Mouse (Mus musculus): ENCODE data around the gene 1810010D01Rik. TPM values are rescaled to one million over a fixed set of nuclear protein-coding genes. Genes with fewer than 3 reads are reported as not detected.

1810010D01Rik gene
- polyA plus RNA-seq, 1 experiment from 2014 or later = 0.60 TPM

DNA sequence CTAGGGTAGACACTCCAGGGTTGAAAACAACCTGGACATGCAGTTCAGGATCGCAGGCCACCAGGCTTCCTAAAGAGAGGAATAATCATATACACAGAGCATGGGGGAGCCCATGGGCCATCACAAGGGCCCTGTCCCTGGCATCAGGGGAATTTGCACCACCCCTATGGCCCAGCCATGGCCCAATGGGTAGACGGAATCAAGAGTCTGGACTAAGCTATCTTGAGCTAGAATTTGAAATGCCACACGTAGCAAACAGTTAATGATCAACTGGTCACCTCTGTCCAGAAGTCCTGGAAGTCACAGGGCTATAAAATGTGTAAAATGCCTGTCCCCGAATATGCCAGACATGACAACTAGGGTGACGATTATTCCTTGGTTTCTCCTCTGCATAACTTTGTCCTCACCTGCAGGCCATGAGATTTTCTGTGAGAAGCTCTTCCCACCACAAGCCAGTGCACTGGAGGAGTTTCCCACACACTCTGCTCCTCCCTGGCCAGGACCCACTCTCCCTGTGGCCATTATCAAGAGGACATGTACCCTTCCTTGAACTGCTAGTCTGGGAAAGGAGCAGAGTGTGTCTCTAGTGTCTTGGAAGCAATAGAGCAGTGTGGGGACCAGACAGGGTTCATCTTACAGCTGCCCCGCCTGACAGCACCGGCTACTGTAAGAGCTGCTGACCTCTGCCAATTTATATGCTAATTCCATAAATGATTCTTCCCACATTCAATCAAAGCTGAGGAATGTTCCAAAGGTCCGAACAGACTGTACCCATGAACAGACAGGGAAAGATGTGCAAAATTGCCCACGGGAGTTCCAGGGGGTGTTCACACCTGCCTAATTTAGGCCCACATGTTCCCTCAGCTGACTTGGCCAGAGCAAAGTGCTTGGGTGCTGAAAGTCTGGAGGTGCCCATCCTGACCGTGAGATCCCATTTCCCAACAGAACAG lies 27.2 kb upstream of the 1810010D01Rik start:
- H3K9me3 ChIP-seq = no peaks in the 10 kb centered on the region
- H3K4me1 ChIP-seq = peaks cover 13% of the 10 kb centered on the region
- WGBS = 79% methylated on average over 10 of the region's 10 CpGs
- no peaks in the 10 kb centered on the region for H3K36me3 ChIP-seq
- ATAC-seq (ENCODE audit: low FRiP score, low read depth) = no peak
- no peak overlapping the region for H3K4me3 ChIP-seq
- H3K27ac ChIP-seq = no peak overlapping the region
- no peaks in the 10 kb centered on the region for H3K27me3 ChIP-seq
- no peak overlapping the region for H3K9ac ChIP-seq
- no peak overlapping the region for H3K4me2 ChIP-seq (replicated peaks)

DNA sequence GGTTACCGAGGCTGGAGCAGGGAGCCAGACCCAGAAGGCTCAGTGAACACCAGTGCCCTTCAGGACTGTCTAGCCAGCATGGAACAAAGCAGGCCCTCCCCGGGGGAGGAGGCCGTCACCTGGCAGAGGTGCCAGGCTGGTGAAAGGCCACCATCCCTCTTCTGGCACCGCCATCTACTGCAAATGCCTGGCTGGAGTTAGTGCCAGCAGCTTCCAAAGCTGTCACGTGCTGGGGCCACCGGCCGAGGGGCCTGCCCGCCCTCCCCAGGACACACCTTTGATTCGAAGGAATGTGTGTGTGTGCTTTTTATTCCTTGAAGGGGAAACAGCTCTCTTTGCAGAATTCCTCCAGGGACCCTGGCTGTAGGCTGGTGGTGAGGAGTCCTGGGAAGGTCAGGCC lies 23.7 kb upstream of the 1810010D01Rik start:
- no peak overlapping the region for H3K4me2 ChIP-seq (replicated peaks)
- H3K27me3 ChIP-seq = no peaks in the 10 kb centered on the region
- H3K27ac ChIP-seq = no peak overlapping the region
- 65% methylated on average over 9 of the region's 9 CpGs for WGBS
- H3K4me3 ChIP-seq = no peak overlapping the region
- no peaks in the 10 kb centered on the region for H3K9me3 ChIP-seq
- H3K4me1 ChIP-seq = no peaks in the 10 kb centered on the region
- H3K36me3 ChIP-seq = no peaks in the 10 kb centered on the region
- H3K9ac ChIP-seq = no peak overlapping the region
- no peak for ATAC-seq (ENCODE audit: low FRiP score, low read depth)

DNA sequence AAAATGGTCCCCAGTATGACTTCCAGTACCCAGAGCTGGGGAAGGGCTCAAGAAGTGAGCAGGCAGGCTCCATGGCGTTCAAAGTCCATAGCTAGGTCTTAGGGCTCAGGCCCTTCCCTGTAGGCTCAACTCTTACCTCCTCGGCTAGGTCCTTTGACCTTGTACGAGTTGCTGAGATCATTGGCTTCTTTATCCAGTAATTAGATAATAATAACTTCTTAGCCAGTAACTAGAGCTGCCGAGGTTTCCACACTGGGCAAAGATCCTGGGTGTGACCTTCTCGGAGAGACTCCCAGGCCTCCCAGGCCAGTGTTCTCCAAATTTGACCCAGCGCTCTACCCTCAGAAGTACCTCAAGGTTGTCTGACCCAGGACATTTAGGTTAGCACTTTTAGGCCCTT lies 18.7 kb upstream of the 1810010D01Rik start:
- Histone ChIP-seq H3K9ac (no peak overlapping the region), H3K27me3 (no peaks in the 10 kb centered on the region), H3K4me2 (replicated peaks) (no peak overlapping the region), H3K27ac (no peak overlapping the region), H3K4me3 (no peak overlapping the region), H3K4me1 (peaks cover 13% of the 10 kb centered on the region), H3K36me3 (no peaks in the 10 kb centered on the region), H3K9me3 (no peaks in the 10 kb centered on the region)
- 88% methylated on average over 6 of the region's 6 CpGs for WGBS
- ATAC-seq (ENCODE audit: low FRiP score, low read depth) = no peak

DNA sequence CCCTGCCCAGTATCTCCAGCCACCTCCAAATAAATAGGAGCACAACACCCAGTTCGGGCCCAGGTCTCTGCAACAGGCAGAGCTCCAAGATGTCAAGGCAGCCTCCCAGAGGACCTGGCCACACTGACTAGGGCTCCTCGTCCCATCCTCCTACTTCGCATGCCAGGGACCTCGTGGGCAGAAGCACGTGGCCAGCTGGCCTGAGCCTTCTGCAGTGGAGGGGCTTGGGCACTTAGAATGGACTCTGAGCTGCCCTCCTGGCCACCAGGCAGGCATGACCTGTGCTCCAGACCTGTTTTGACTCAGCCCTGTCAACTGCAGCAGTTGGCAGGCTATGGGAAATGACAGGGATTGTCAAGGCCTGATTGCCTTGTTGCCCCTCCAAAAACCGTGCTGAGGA lies 17.7 kb upstream of the 1810010D01Rik start:
- Histone ChIP-seq H3K36me3 (no peaks in the 10 kb centered on the region), H3K27me3 (no peaks in the 10 kb centered on the region), H3K9me3 (peaks cover 4% of the 10 kb centered on the region; the same call in 1 of the 2 replicates), H3K9ac (no peak overlapping the region), H3K27ac (no peak overlapping the region), H3K4me2 (replicated peaks) (no peak overlapping the region), H3K4me1 (peaks cover 15% of the 10 kb centered on the region), H3K4me3 (no peak overlapping the region)
- WGBS = 84% methylated on average over 6 of the region's 6 CpGs
- ATAC-seq (ENCODE audit: low FRiP score, low read depth) = no peak

DNA sequence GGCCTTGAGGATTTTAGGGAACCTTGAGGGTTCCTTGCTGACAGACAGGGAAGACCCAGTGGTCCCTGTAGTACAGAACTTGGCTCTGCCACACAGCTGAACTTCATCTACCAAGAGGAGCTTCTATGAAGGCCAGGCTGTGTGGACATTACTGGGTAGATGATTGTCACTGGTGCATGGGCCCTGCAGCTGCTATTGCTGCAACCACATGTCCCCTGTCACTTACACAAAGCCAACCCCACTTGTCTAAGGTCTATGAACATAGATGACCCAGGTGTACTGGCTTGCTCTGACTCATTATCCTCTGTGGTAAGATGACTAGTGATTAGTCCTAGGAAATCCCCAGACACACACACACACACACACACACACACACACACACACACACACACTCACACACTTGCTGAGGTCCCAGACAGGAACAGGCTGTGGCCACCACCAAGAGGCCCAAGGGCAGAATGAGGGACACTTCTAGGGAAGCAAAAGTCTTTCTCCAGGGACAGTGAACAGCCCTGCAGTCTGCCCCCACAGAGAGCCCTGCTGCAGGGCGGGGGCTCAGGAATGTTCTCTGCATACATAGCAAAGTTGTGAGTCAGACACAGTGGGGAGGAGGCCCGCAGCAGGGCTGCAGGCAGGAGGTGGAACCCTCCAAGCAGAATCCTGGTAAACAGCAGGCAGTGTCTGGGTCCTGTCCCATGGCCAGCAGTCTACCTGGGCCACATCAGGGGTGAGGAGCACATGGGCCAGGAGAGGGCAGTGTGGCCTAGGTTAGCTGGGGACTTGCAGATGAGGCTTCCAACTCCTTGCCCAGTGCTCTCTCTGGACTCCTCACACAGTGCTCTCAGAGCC lies 14.1 kb upstream of the 1810010D01Rik start:
- peak overlapping the region; percentile 73 for H3K27ac ChIP-seq
- 8% methylated on average over 2 of the region's 2 CpGs for WGBS
- ATAC-seq (ENCODE audit: low FRiP score, low read depth) = peak; percentile 87
- no peak overlapping the region for H3K4me3 ChIP-seq
- no peak overlapping the region for H3K4me2 ChIP-seq (replicated peaks)
- no peak overlapping the region for H3K9ac ChIP-seq
- H3K9me3 ChIP-seq = peaks cover 5% of the 10 kb centered on the region; the same call in 1 of the 2 replicates
- no peaks in the 10 kb centered on the region for H3K36me3 ChIP-seq
- no peaks in the 10 kb centered on the region for H3K27me3 ChIP-seq
- H3K4me1 ChIP-seq = peaks cover 15% of the 10 kb centered on the region

GRCm38 (mm10) chr7:145221346-145221745 lies 13.4 kb upstream of the 1810010D01Rik start:
- H3K9me3 ChIP-seq = peaks cover 5% of the 10 kb centered on the region; the same call in 1 of the 2 replicates
- no peak for ATAC-seq (ENCODE audit: low FRiP score, low read depth)
- no peak overlapping the region for H3K9ac ChIP-seq
- H3K4me2 ChIP-seq (replicated peaks) = no peak overlapping the region
- no peak overlapping the region for H3K4me3 ChIP-seq
- peak overlapping the region; percentile 73 for H3K27ac ChIP-seq
- 73% methylated on average over 2 of the region's 2 CpGs for WGBS
- H3K27me3 ChIP-seq = no peaks in the 10 kb centered on the region
- no peaks in the 10 kb centered on the region for H3K36me3 ChIP-seq
- H3K4me1 ChIP-seq = peaks cover 21% of the 10 kb centered on the region

GRCm38 (mm10) chr7:145219420-145219831 lies 11.5 kb upstream of the 1810010D01Rik start:
- no peak for ATAC-seq (ENCODE audit: low FRiP score, low read depth)
- Histone ChIP-seq H3K9me3 (peaks cover 5% of the 10 kb centered on the region; the same call in 1 of the 2 replicates), H3K4me2 (replicated peaks) (no peak overlapping the region)

DNA sequence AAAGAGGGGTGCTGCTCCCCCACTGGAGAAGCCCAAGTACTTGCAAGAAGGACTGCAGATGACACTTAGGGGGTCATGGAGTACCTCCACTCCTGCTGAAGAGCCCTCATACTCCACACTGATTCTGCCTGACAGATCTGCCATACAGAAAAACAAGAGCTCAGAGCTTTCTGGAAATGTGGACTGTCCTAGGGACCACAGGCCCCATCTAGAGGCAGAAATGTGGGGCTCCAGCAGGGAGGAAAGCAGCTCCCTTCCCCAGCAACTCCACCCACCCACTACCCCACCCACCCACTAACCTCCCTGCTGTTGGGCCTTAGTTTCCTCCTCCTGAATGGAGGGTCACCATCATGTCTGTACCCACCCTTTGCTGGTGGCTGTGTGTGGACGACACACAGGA lies 8.7 kb upstream of the 1810010D01Rik start:
- H3K9me3 ChIP-seq = peaks cover 5% of the 10 kb centered on the region; the same call in 1 of the 2 replicates
- H3K4me1 ChIP-seq = peaks cover 27% of the 10 kb centered on the region
- H3K27me3 ChIP-seq = no peaks in the 10 kb centered on the region
- peak overlapping the region; percentile 44; the same call in 1 of the 2 replicates for H3K27ac ChIP-seq
- 62% methylated on average over 1 of the region's 1 CpGs for WGBS
- H3K4me3 ChIP-seq = no peak overlapping the region
- no peak overlapping the region for H3K4me2 ChIP-seq (replicated peaks)
- 0 out of 2 replicates have a peak, but pooled peaks have one; percentile 52 for ATAC-seq (ENCODE audit: low FRiP score, low read depth)
- 0 out of 2 replicates have a peak overlapping the region, but pooled peaks have one; percentile 19 for H3K9ac ChIP-seq
- no peaks in the 10 kb centered on the region for H3K36me3 ChIP-seq

More at GRCm38 (mm10) chr7:145219420-145219831, 11.5 kb upstream of the 1810010D01Rik start:
- no peak overlapping the region; the same call in 1 of the 2 replicates for H3K27ac ChIP-seq
- no peaks in the 10 kb centered on the region for H3K27me3 ChIP-seq
- no peaks in the 10 kb centered on the region for H3K36me3 ChIP-seq
- no peak overlapping the region for H3K9ac ChIP-seq
- H3K4me1 ChIP-seq = peaks cover 25% of the 10 kb centered on the region
- WGBS = 87% methylated on average over 9 of the region's 9 CpGs
- no peak overlapping the region for H3K4me3 ChIP-seq

- no peaks in the 10 kb centered on the region for H3K36me3 ChIP-seq
- no peak overlapping the region for H3K4me3 ChIP-seq
- peaks cover 34% of the 10 kb centered on the region for H3K4me1 ChIP-seq
- WGBS = 91% methylated on average over 4 of the region's 4 CpGs
- H3K27ac ChIP-seq = no peak overlapping the region
- no peak overlapping the region for H3K9ac ChIP-seq
- no peaks in the 10 kb centered on the region for H3K9me3 ChIP-seq
- ATAC-seq (ENCODE audit: low FRiP score, low read depth) = no peak
- no peak overlapping the region for H3K4me2 ChIP-seq (replicated peaks)
- H3K27me3 ChIP-seq = no peaks in the 10 kb centered on the region
These were observed 7.6 kb upstream of the 1810010D01Rik start for GRCm38 (mm10) chr7:145215476-145215875.

DNA sequence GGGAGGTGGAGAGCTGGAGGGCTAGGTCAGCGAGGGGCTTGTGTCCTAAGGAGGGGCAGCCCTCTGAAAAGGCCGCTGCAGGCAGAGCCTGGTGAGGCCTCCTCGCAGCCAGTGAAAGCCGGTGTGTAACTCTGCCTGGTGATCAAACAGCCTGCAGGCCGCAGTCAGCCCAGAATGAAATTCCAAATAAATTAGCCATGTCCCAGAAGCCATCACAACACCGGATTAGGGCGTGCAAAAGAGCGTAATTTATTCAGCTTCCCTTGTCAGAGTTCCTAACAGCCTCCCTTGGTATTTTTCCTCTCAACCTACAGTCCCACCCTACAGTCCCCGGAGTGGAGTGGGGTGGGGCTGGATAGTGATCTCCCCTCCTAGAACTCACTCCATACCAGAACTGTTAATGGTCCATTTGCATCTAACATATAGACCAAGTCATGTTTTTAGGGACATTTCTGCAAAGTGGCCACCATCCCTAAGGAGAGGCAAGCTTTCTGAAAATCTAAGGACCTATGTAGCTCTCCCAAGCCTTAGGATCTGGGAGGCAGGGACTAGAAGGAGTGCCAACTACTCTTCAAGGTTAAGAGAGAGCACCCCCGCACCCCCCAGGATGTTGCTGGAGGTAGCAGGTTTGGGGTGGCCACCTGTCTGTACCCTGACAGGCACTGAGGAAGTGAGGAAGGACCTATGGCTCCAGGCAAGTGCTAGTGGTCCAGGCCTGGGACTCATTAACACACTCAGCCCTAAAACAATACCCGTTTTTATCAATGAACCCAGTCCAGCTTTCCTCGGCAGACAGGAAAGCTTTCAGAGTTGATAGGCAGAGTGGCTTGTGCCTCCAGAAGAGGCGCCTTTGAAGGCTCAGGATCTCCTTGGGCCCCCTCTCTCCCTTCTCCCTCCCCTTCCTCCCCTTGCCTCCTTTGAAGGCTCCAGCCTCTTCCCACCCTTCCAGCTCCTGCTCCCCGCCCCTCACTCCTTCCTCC lies 4.1 kb upstream of the 1810010D01Rik start:
- ATAC-seq (ENCODE audit: low FRiP score, low read depth) = peak; percentile 64; the same call in 1 of the 2 replicates
- no peak overlapping the region for H3K4me2 ChIP-seq (replicated peaks)
- peak overlapping the region; percentile 39; the same call in 1 of the 2 replicates for H3K9ac ChIP-seq
- no peaks in the 10 kb centered on the region for H3K9me3 ChIP-seq
- peaks cover 51% of the 10 kb centered on the region for H3K4me1 ChIP-seq
- peak overlapping the region; percentile 84 for H3K27ac ChIP-seq
- no peaks in the 10 kb centered on the region for H3K27me3 ChIP-seq
- WGBS = 19% methylated on average over 14 of the region's 14 CpGs
- H3K4me3 ChIP-seq = no peak overlapping the region
- no peaks in the 10 kb centered on the region for H3K36me3 ChIP-seq

GRCm38 (mm10) chr7:145210477-145211070 lies 2.7 kb upstream of the 1810010D01Rik start:
- ATAC-seq (ENCODE audit: low FRiP score, low read depth) = no peak
- Histone ChIP-seq H3K36me3 (no peaks in the 10 kb centered on the region), H3K27ac (no peak overlapping the region; the same call in 1 of the 2 replicates), H3K4me1 (peaks cover 55% of the 10 kb centered on the region), H3K27me3 (no peaks in the 10 kb centered on the region), H3K4me3 (no peak overlapping the region), H3K9ac (no peak overlapping the region), H3K9me3 (no peaks in the 10 kb centered on the region), H3K4me2 (replicated peaks) (no peak overlapping the region)
- WGBS = 54% methylated on average over 4 of the region's 4 CpGs

Measured in limb, embryonic 13.5 days (tissue).